Mouse (Mus musculus) liver, embryonic 13.5 days (tissue): ENCODE measurements around the gene Gm6592. TPM values are rescaled to one million over a fixed set of nuclear protein-coding genes. Genes with fewer than 3 reads are reported as not detected.

Experiments used
- polyA plus RNA-seq: library from polyadenylated mRNA; unstranded; fragments of >200 nt; fragmentation: Nextera tagmentation; extraction: Ambion mirVana; gene quantifications from 2 replicates; pipeline ENCODE4 v1.2.1, GENCODE M21; 2015

Gene Gm6592
- polyA plus RNA-seq, 1 experiment from 2014 or later: not detected

Other genes starting within 250 kb of the Gm6592 start
- gene Ssxb8, start 153.2 kb upstream of the Gm6592 start, polyA plus RNA-seq: not detected in 2 replicates
- not detected in 2 replicates for gene Ssx9, start 95.6 kb upstream of the Gm6592 start, polyA plus RNA-seq
- not detected in 2 replicates for gene Ssxb5, start 40.3 kb upstream of the Gm6592 start, polyA plus RNA-seq
- not detected in 2 replicates for gene Gm5751, start 30.3 kb downstream of the Gm6592 start, polyA plus RNA-seq
- gene B630019K06Rik, start 48.4 kb downstream of the Gm6592 start, polyA plus RNA-seq: 0.22 and 0.33 TPM in 2 replicates
- gene Fthl17b, start 119.0 kb downstream of the Gm6592 start, polyA plus RNA-seq: not detected in 2 replicates
- gene Fthl17c, start 132.6 kb downstream of the Gm6592 start, polyA plus RNA-seq: not detected in 2 replicates
- gene Fthl17d, start 142.8 kb downstream of the Gm6592 start, polyA plus RNA-seq: not detected in 2 replicates
- not detected in 2 replicates for gene Fthl17e, start 189.5 kb downstream of the Gm6592 start, polyA plus RNA-seq
- gene Fthl17f, start 219.0 kb downstream of the Gm6592 start, polyA plus RNA-seq: not detected in 2 replicates